Mouse (Mus musculus): ENCODE results near the gene Pitpnm1. TPM values are rescaled to one million over a fixed set of nuclear protein-coding genes. Genes with fewer than 3 reads are reported as not detected.
A peak's percentile ranks its signal among the peaks of the same experiment; 100 is the strongest.

Pitpnm1 gene
- polyA plus RNA-seq, 1 experiment from 2014 or later = 22.2 TPM

DNA sequence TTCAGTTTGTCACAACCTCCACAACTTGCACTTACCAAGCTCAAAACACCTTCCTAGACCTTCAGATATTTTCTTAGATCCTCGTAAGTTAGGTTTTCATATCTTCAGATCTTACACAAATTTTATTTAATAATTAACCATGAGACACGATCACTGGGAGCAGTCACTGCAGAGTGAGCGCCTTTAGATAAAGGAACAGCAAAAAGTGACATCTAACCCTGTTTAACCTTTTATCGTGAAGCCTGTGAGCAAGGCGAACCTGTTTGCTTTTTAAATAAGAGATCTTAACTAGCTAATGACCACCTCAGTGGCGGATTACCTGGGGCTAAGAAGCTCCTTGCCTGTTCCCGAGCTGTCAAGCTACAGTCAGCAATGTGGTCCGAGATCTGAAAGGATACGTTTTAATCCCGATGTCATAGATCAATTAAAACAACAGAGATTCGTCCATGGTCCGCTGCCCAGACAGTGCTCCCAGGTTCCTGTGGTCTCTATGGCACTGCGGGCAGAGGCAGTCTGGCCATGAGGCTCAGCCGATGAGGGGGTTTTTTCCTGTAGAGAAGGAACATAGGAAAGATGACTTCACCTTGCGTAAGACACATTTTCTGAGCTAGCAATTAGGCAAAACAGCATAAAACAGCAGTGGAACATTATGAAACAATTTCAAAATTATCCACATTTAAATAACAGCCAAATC lies 30.9 kb upstream of the Pitpnm1 start:
- no peaks in the 10 kb centered on the region for H3K9me3 ChIP-seq (ENCODE audit: low read length)
- WGBS = 59% methylated on average over 15 of the region's 15 CpGs
- no peaks in the 10 kb centered on the region for H3K36me3 ChIP-seq (ENCODE audit: insufficient read depth, low read length)
- peaks cover 4% of the 10 kb centered on the region; the same call in 1 of the 2 replicates for H3K4me1 ChIP-seq (ENCODE audit: insufficient read depth, low read length)
- no peak overlapping the region for H3K27ac ChIP-seq (ENCODE audit: low read length)
- no peak for ATAC-seq (ENCODE audit: low FRiP score, low TSS enrichment)
- H3K4me2 ChIP-seq (replicated peaks; ENCODE audit: low read depth, low read length) = no peak overlapping the region
- no peaks in the 10 kb centered on the region for H3K27me3 ChIP-seq (ENCODE audit: insufficient read depth, low read length)
- H3K9ac ChIP-seq (replicated peaks; ENCODE audit: low read length) = no peak overlapping the region
- H3K4me3 ChIP-seq (ENCODE audit: low read length) = no peak overlapping the region

DNA sequence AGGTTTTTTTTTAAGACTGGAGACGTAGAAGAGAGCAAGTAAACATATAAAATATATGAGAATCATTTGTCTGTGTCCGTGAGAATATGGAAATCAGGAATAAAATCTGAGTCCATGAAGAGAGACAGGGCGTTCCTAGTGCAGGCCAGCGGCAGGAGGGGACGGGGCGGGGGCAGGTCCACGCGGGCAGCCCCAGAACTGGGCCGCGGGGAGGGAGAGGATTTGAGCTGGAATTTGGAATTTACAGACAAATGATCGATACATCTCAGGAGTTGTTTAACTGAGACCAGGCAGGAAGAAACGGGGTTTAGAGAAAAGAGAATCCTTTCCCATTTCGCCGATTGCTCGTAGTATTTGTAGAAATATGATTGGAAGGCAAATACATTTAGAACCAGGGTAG lies 29.5 kb upstream of the Pitpnm1 start:
- Histone ChIP-seq H3K9me3 (ENCODE audit: low read length) (no peaks in the 10 kb centered on the region), H3K36me3 (ENCODE audit: insufficient read depth, low read length) (no peaks in the 10 kb centered on the region), H3K9ac (replicated peaks; ENCODE audit: low read length) (no peak overlapping the region), H3K4me1 (ENCODE audit: insufficient read depth, low read length) (peaks cover 4% of the 10 kb centered on the region; the same call in 1 of the 2 replicates), H3K27me3 (ENCODE audit: insufficient read depth, low read length) (no peaks in the 10 kb centered on the region), H3K27ac (ENCODE audit: low read length) (no peak overlapping the region), H3K4me2 (replicated peaks; ENCODE audit: low read depth, low read length) (no peak overlapping the region), H3K4me3 (ENCODE audit: low read length) (no peak overlapping the region)
- no peak for ATAC-seq (ENCODE audit: low FRiP score, low TSS enrichment)
- 79% methylated on average over 15 of the region's 15 CpGs for WGBS

DNA sequence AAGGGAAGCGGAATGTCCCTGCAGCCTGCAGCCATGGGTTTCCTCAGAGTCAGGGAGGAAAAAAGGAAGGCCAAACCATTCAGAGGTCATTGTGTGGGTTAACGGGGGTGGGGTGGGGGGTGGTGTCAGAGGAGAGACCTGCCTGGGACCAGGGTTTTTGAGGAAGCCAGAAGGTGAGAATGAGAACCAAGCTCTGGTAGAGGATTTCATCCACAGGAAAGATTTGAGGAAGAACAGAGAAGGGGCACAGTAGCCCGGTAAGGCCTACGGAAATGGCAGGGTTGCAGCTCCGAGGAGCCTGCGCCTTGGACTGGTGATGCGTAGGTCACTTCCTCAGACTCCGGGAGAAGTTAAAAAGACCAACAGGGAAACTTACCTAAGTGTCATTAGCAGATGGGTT lies 29.0 kb upstream of the Pitpnm1 start:
- no peak for ATAC-seq (ENCODE audit: low FRiP score, low TSS enrichment)
- Histone ChIP-seq H3K27me3 (ENCODE audit: insufficient read depth, low read length) (no peaks in the 10 kb centered on the region), H3K4me1 (ENCODE audit: insufficient read depth, low read length) (peaks cover 4% of the 10 kb centered on the region; the same call in 1 of the 2 replicates), H3K9ac (replicated peaks; ENCODE audit: low read length) (no peak overlapping the region), H3K27ac (ENCODE audit: low read length) (no peak overlapping the region), H3K4me2 (replicated peaks; ENCODE audit: low read depth, low read length) (no peak overlapping the region), H3K4me3 (ENCODE audit: low read length) (no peak overlapping the region), H3K36me3 (ENCODE audit: insufficient read depth, low read length) (no peaks in the 10 kb centered on the region), H3K9me3 (ENCODE audit: low read length) (no peaks in the 10 kb centered on the region)
- 87% methylated on average over 8 of the region's 8 CpGs for WGBS

DNA sequence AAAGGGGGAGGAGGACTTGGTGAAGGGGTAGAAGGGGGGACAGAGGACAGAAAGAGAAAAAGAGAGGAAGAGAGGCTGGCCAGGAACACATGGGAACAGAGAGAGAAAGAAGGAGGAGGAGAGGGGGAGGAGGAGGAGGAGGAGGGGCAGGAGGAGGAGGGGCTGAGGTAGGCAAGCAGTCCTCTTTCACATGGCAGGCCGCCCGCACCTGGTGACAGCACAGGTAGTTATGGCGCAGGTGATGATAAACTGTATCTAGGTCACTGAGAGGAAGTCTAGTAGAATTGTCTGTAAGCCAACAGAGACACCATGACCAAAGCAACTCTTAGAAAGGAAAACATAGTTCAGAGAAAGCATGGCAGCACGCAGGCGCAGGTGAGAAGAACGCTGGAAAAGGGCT lies 28.4 kb upstream of the Pitpnm1 start:
- Histone ChIP-seq H3K9ac (replicated peaks; ENCODE audit: low read length) (no peak overlapping the region), H3K9me3 (ENCODE audit: low read length) (no peaks in the 10 kb centered on the region), H3K36me3 (ENCODE audit: insufficient read depth, low read length) (no peaks in the 10 kb centered on the region), H3K27me3 (ENCODE audit: insufficient read depth, low read length) (no peaks in the 10 kb centered on the region), H3K4me2 (replicated peaks; ENCODE audit: low read depth, low read length) (no peak overlapping the region), H3K4me3 (ENCODE audit: low read length) (no peak overlapping the region), H3K27ac (ENCODE audit: low read length) (no peak overlapping the region), H3K4me1 (ENCODE audit: insufficient read depth, low read length) (peaks cover 4% of the 10 kb centered on the region; the same call in 1 of the 2 replicates)
- 95% methylated on average over 6 of the region's 6 CpGs for WGBS
- no peak for ATAC-seq (ENCODE audit: low FRiP score, low TSS enrichment)

DNA sequence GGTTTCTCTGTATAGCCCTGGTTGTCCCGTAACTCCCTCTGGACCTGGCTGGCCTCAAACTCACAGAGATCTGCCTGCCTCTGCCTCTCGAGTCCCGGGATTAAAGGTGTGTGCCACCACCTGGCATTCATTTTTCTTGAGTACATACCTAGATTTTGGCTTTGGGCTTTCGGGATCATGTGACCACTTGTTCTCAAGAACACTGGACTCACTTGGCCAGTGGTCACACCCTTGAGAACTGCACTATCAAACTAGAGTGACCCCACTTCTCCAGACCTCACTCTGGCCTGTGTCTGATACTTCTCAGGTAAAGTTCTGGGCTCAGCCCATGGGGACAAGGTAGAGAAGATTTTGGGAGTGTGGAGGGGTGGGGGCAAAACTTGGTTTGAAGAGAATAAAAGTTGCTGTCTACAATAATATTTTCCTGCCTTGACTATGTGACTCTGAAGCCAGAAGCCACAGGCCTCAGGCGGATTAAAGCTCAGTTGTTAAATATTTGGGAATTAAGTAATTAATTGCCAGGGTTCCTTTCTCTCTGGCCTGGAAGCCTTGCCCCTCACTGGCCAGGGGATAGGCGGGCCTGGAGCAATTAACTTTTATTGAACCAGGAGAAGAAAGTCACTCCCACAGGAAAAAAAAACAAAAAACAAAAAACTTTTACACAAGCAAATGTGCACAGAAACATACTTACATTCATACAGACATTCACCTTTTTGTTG lies 26.9 kb upstream of the Pitpnm1 start:
- no peaks in the 10 kb centered on the region for H3K27me3 ChIP-seq (ENCODE audit: insufficient read depth, low read length)
- 0 out of 2 replicates have a peak overlapping the region, but pooled peaks have one; percentile 21 for H3K27ac ChIP-seq (ENCODE audit: low read length)
- peaks cover 4% of the 10 kb centered on the region; the same call in 1 of the 2 replicates for H3K4me1 ChIP-seq (ENCODE audit: insufficient read depth, low read length)
- H3K9ac ChIP-seq (replicated peaks; ENCODE audit: low read length) = no peak overlapping the region
- no peaks in the 10 kb centered on the region for H3K36me3 ChIP-seq (ENCODE audit: insufficient read depth, low read length)
- no peaks in the 10 kb centered on the region for H3K9me3 ChIP-seq (ENCODE audit: low read length)
- ATAC-seq (ENCODE audit: low FRiP score, low TSS enrichment) = 0 out of 2 replicates have a peak, but pooled peaks have one; percentile 23
- H3K4me2 ChIP-seq (replicated peaks; ENCODE audit: low read depth, low read length) = no peak overlapping the region
- H3K4me3 ChIP-seq (ENCODE audit: low read length) = no peak overlapping the region
- 73% methylated on average over 6 of the region's 6 CpGs for WGBS

DNA sequence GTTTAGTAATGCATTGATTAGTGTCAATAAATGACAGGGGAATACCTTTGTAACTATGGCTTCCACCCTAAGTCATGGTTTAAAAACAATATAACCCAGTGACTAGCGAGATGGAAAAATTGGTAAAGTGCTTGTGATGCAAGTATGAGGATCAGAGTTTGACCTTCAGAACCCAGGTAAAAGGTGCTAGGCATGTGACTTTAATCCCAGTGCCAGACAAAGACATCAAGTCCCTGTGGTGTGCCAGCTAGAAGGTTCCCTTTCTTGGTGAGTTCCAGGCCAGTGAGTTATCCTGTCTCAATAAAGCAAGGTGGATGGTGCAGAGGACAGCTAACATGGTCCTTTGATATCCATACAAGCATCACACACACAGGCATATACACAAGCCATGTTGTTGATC lies 24.3 kb upstream of the Pitpnm1 start:
- Histone ChIP-seq H3K4me2 (replicated peaks; ENCODE audit: low read depth, low read length) (no peak overlapping the region), H3K4me3 (ENCODE audit: low read length) (no peak overlapping the region), H3K9ac (replicated peaks; ENCODE audit: low read length) (no peak overlapping the region), H3K4me1 (ENCODE audit: insufficient read depth, low read length) (no peaks in the 10 kb centered on the region; the same call in 1 of the 2 replicates), H3K27ac (ENCODE audit: low read length) (no peak overlapping the region), H3K36me3 (ENCODE audit: insufficient read depth, low read length) (no peaks in the 10 kb centered on the region), H3K9me3 (ENCODE audit: low read length) (no peaks in the 10 kb centered on the region), H3K27me3 (ENCODE audit: insufficient read depth, low read length) (no peaks in the 10 kb centered on the region)
- ATAC-seq (ENCODE audit: low FRiP score, low TSS enrichment) = no peak
- WGBS = 89% methylated on average over 1 of the region's 1 CpGs

DNA sequence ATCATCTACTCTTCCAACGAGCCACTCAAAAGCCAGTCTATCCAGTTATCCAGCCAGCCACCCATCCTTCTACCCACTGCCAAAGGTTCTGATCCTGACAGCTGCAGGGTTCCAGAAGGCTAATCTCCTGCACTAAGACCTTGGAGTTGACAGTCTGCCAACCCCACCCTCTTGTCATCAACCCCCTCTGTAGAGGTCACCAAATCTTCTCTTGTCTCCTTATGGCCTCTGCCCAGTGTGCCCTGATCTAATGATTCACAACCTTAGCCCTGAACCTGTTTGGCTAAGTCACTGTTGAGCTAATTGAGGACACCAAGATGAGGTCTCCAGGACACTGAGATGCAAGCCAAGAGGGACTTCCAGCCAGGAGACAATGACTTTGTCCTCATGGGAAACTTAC lies 20.2 kb upstream of the Pitpnm1 start:
- H3K27me3 ChIP-seq (ENCODE audit: insufficient read depth, low read length) = no peaks in the 10 kb centered on the region
- no peak for ATAC-seq (ENCODE audit: low FRiP score, low TSS enrichment)
- H3K4me1 ChIP-seq (ENCODE audit: insufficient read depth, low read length) = no peaks in the 10 kb centered on the region
- WGBS = 85% methylated on average over 1 of the region's 1 CpGs
- H3K4me2 ChIP-seq (replicated peaks; ENCODE audit: low read depth, low read length) = no peak overlapping the region
- no peaks in the 10 kb centered on the region for H3K36me3 ChIP-seq (ENCODE audit: insufficient read depth, low read length)
- no peak overlapping the region for H3K27ac ChIP-seq (ENCODE audit: low read length)
- no peak overlapping the region for H3K9ac ChIP-seq (replicated peaks; ENCODE audit: low read length)
- H3K9me3 ChIP-seq (ENCODE audit: low read length) = no peaks in the 10 kb centered on the region
- no peak overlapping the region for H3K4me3 ChIP-seq (ENCODE audit: low read length)

DNA sequence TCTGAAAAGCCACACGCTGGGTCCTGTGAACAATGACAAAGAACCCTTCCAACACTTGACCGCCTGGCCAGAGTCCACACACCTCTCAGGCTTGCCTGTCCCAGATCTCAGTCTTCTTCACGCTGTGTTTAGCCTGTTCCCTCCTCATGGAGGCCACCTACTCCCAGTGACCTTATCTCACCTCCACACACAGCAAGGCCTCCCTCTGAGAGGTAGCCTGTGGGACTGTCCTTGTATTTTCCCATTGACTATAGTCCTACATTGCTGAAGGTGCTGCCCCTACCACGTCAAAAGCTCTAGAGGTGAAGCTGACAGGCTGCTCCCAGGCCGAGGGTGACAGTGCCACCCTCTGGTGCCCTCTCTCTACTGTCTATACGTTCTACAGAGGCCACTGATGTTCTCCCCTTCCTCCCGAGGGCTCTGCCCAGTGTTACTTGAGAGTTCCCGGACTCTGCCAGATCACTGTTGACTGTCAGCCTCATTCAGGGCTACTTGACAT lies 19.2 kb upstream of the Pitpnm1 start:
- Histone ChIP-seq H3K9ac (replicated peaks; ENCODE audit: low read length) (no peak overlapping the region), H3K9me3 (ENCODE audit: low read length) (no peaks in the 10 kb centered on the region), H3K27ac (ENCODE audit: low read length) (no peak overlapping the region), H3K36me3 (ENCODE audit: insufficient read depth, low read length) (no peaks in the 10 kb centered on the region), H3K27me3 (ENCODE audit: insufficient read depth, low read length) (no peaks in the 10 kb centered on the region), H3K4me1 (ENCODE audit: insufficient read depth, low read length) (no peaks in the 10 kb centered on the region), H3K4me2 (replicated peaks; ENCODE audit: low read depth, low read length) (no peak overlapping the region), H3K4me3 (ENCODE audit: low read length) (no peak overlapping the region)
- WGBS = 65% methylated on average over 8 of the region's 8 CpGs
- ATAC-seq (ENCODE audit: low FRiP score, low TSS enrichment) = no peak

DNA sequence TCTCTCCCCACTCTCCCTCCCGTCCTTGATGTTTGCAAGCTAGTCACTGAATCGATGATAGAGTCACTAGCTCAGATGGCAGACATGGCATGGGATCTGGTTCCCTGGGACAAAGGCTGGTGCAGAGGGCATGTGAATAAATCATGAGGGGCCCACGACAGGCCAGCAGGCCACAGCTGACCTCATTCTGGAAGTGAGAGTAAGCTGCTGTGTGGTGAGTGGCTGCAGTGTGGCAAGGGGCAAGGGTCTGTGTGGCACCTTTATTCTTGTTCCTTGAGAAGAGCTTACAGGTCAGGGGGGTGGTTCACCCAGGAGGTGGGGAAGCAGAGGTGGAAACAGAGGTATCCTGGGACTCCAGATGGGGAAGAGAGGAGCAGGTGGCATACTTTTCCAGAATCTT lies 18.4 kb upstream of the Pitpnm1 start, which contains the start of gene Cabp2:
Cabp2 (plus strand) TSS at position 185 of the 400 bp plus-strand sequence.
- H3K27me3 ChIP-seq (ENCODE audit: insufficient read depth, low read length) = no peaks in the 10 kb centered on the region
- ATAC-seq (ENCODE audit: low FRiP score, low TSS enrichment) = 0 out of 2 replicates have a peak, but pooled peaks have one; percentile 59
- no peaks in the 10 kb centered on the region for H3K36me3 ChIP-seq (ENCODE audit: insufficient read depth, low read length)
- H3K9me3 ChIP-seq (ENCODE audit: low read length) = no peaks in the 10 kb centered on the region
- H3K4me1 ChIP-seq (ENCODE audit: insufficient read depth, low read length) = no peaks in the 10 kb centered on the region
- H3K4me2 ChIP-seq (replicated peaks; ENCODE audit: low read depth, low read length) = no peak within 1 kb of the TSS
- H3K4me3 ChIP-seq (ENCODE audit: low read length) = no peak within 1 kb of the TSS
- no peak within 1 kb of the TSS for H3K9ac ChIP-seq (replicated peaks; ENCODE audit: low read length)
- no peak within 1 kb of the TSS for H3K27ac ChIP-seq (ENCODE audit: low read length)
- WGBS = 32% methylated on average over 3 of the region's 3 CpGs

Data from kidney, embryonic 16.5 days (tissue).